Mouse (Mus musculus) CH12.LX (cell line): ENCODE results near the gene Hcn1.

Experiments used
- CTCF ChIP-seq, 2 experiments: IDR thresholded peaks in 1 of 2; conservative IDR thresholded peaks in 1 of 2; 2 replicates each; pipeline ENCODE4 v1.5.1; 2011 to 2012; ENCODE audit warnings: low read depth in 2 of 2, low read length in 2 of 2, improper control_type of control experiment in 1 of 2, inconsistent platforms in 1 of 2, mild to moderate bottlenecking in 1 of 2, moderate library complexity in 1 of 2
- EP300 ChIP-seq: IDR thresholded peaks from 2 replicates; pipeline ENCODE4 v1.6.1; 2011; ENCODE audit warnings: low read length, improper control_type of control experiment
- GABPA ChIP-seq: IDR thresholded peaks from 2 replicates; pipeline ENCODE4 v1.6.1; 2012; ENCODE audit warnings: low read depth, low read length, improper control_type of control experiment, inconsistent platforms; ENCODE audit not compliant: insufficient replicate concordance
- MAX ChIP-seq: IDR thresholded peaks from 2 replicates; pipeline ENCODE4 v1.6.1; 2011; ENCODE audit warnings: low read length, improper control_type of control experiment
- MAZ ChIP-seq: IDR thresholded peaks from 2 replicates; pipeline ENCODE4 v1.6.1; 2012; ENCODE audit warnings: low read depth, mild to moderate bottlenecking, inconsistent platforms, low read length, improper control_type of control experiment, moderate library complexity
- NRF1 ChIP-seq: IDR thresholded peaks from 2 replicates; pipeline ENCODE4 v1.6.1; 2014; ENCODE audit warnings: low read depth, mild to moderate bottlenecking, inconsistent platforms, low read length, improper control_type of control experiment, moderate library complexity
- POLR2A ChIP-seq: IDR thresholded peaks from 2 replicates; pipeline ENCODE4 v1.6.1; 2011; ENCODE audit warnings: low read depth, mild to moderate bottlenecking, improper control_type of control experiment, low read length
- RAD21 ChIP-seq: IDR thresholded peaks from 2 replicates; pipeline ENCODE4 v1.6.1; 2011; ENCODE audit warnings: low read depth, mild to moderate bottlenecking, low read length, improper control_type of control experiment, moderate library complexity
- ZKSCAN1 ChIP-seq: IDR thresholded peaks from 2 replicates; pipeline ENCODE4 v1.6.1; 2012; ENCODE audit warnings: low read depth, inconsistent platforms, low read length, improper control_type of control experiment, borderline replicate concordance

- TF ChIP-seq GABPA = no peak
- no peak for TF ChIP-seq EP300
- TF ChIP-seq POLR2A = no peak
- no peak for TF ChIP-seq CTCF (conservative IDR thresholded peaks at IDR 0.05 in 1 of 2, IDR thresholded peaks at IDR 0.05 in 1 of 2; ENCODE audit: low read depth in 2 of 2, low read length in 2 of 2)
- TF ChIP-seq NRF1 = no peak
- TF ChIP-seq MAX = no peak
- TF ChIP-seq ZKSCAN1 = no peak
- TF ChIP-seq RAD21 = no peak
- no peak for TF ChIP-seq MAZ
Observed at GRCm38 (mm10) chr13:117847290-117847689, 245.2 kb downstream of the Hcn1 start.
